Mouse (Mus musculus): ENCODE results near the gene Zfp40. TPM values are rescaled to one million over a fixed set of nuclear protein-coding genes. Genes with fewer than 3 reads are reported as not detected.
A peak's percentile ranks its signal among the peaks of the same experiment; 100 is the strongest.
"Not testable (repeated sequence)": the region's sequence is repeated elsewhere in the genome, so short reads cannot be mapped to it uniquely, and the experiment has no call there.

The Zfp40 gene
- polyA plus RNA-seq (2012; fragmentation: generic; extraction: Trizol), result 0.69 TPM
- long read RNA-seq, experiment 1, full-length matches to known transcripts, result 2 of 4 reads
- long read RNA-seq, experiment 1, partial matches to known transcripts, result 0 of 4 reads
- long read RNA-seq, experiment 1, other reads (novel, unspliced or antisense), result 2 of 4 reads
- long read RNA-seq, experiment 2, full-length matches to known transcripts, result 6 of 9 reads
- long read RNA-seq, experiment 2, partial matches to known transcripts, result 0 of 9 reads
- long read RNA-seq, experiment 2, other reads (novel, unspliced or antisense), result 3 of 9 reads

- TF ChIP-seq MYOD1 (IDR thresholded peaks at IDR 0.05; ENCODE audit: control insufficient read depth, insufficient read length, low read depth) (no peak), CEBPB (IDR thresholded peaks at IDR 0.05; ENCODE audit: low read depth) (no peak), MAX (IDR thresholded peaks at IDR 0.05) (no peak), FOSL1 (IDR thresholded peaks at IDR 0.05; ENCODE audit: insufficient read depth, low read length, poor library complexity, severe bottlenecking) (no peak), CTCF (IDR thresholded peaks at IDR 0.05; ENCODE audit: control insufficient read depth, insufficient read depth, insufficient read length) (no peak), MYOG (IDR thresholded peaks at IDR 0.05; ENCODE audit: control insufficient read depth, extremely low read depth, insufficient read length) (no peak), USF1 (IDR thresholded peaks at IDR 0.05; ENCODE audit: low read depth) (no peak)
- no peaks in the 10 kb centered on the region for H3K79me3 ChIP-seq (ENCODE audit: low read depth)
Measured at GRCm38 (mm10) chr17:23192453-23193379, at the start of gene Zfp40. TSS of gene Zfp40 (minus strand) at chr17:23193252.

GRCm38 (mm10) chr17:23218320-23218719 lies 25.3 kb upstream of the Zfp40 start:
- Histone ChIP-seq H3ac (ENCODE audit: control insufficient read depth, insufficient read length, low read depth) (no peak overlapping the region), H3K27me3 (ENCODE audit: control insufficient read depth, insufficient read depth, insufficient read length) (no peaks in the 10 kb centered on the region), H3K36me3 (ENCODE audit: control insufficient read depth, insufficient read depth) (no peaks in the 10 kb centered on the region), H3K4me3 (ENCODE audit: insufficient read depth, poor library complexity, severe bottlenecking) (no peak overlapping the region), H3K79me2 (ENCODE audit: control insufficient read depth, insufficient read depth) (no peaks in the 10 kb centered on the region), H3K79me3 (ENCODE audit: low read depth) (no peaks in the 10 kb centered on the region)
- TF ChIP-seq MAX (IDR thresholded peaks at IDR 0.05) (no peak), CTCF (IDR thresholded peaks at IDR 0.05; ENCODE audit: control insufficient read depth, insufficient read depth, insufficient read length) (no peak), FOSL1 (IDR thresholded peaks at IDR 0.05; ENCODE audit: insufficient read depth, low read length, poor library complexity, severe bottlenecking) (no peak), USF1 (IDR thresholded peaks at IDR 0.05; ENCODE audit: low read depth) (no peak), CEBPB (IDR thresholded peaks at IDR 0.05; ENCODE audit: low read depth) (no peak), MYOD1 (IDR thresholded peaks at IDR 0.05; ENCODE audit: control insufficient read depth, insufficient read length, low read depth) (no peak), MYOG (IDR thresholded peaks at IDR 0.05; ENCODE audit: control insufficient read depth, extremely low read depth, insufficient read length) (no peak)

More at GRCm38 (mm10) chr17:23192453-23193379, at the start of gene Zfp40:
- Histone ChIP-seq H3K36me3 (ENCODE audit: control insufficient read depth, insufficient read depth) (no peaks in the 10 kb centered on the region), H3K79me2 (ENCODE audit: control insufficient read depth, insufficient read depth) (no peaks in the 10 kb centered on the region), H3K4me3 (ENCODE audit: insufficient read depth, poor library complexity, severe bottlenecking) (peak within 1 kb of the TSS; percentile 50), H3K27me3 (ENCODE audit: control insufficient read depth, insufficient read depth, insufficient read length) (no peaks in the 10 kb centered on the region), H3ac (ENCODE audit: control insufficient read depth, insufficient read length, low read depth) (peak within 1 kb of the TSS; percentile 83)

- H3K79me2 ChIP-seq (ENCODE audit: control insufficient read depth, insufficient read depth); H3K27me3 ChIP-seq (ENCODE audit: control insufficient read depth, insufficient read depth, insufficient read length); H3K36me3 ChIP-seq (ENCODE audit: control insufficient read depth, insufficient read depth); H3K79me3 ChIP-seq (ENCODE audit: low read depth); H3K4me3 ChIP-seq (ENCODE audit: insufficient read depth, poor library complexity, severe bottlenecking); H3ac ChIP-seq (ENCODE audit: control insufficient read depth, insufficient read length, low read depth): not testable (repeated sequence)
Measured at GRCm38 (mm10) chr17:23199856-23200255, 6.8 kb upstream of the Zfp40 start.

- no peaks in the 10 kb centered on the region for H3K36me3 ChIP-seq (ENCODE audit: control insufficient read depth, insufficient read depth)
- H3K27me3 ChIP-seq (ENCODE audit: control insufficient read depth, insufficient read depth, insufficient read length), result no peaks in the 10 kb centered on the region
- H3K79me3 ChIP-seq (ENCODE audit: low read depth), result no peaks in the 10 kb centered on the region
- TF ChIP-seq CEBPB (IDR thresholded peaks at IDR 0.05; ENCODE audit: low read depth) (no peak), MYOD1 (IDR thresholded peaks at IDR 0.05; ENCODE audit: control insufficient read depth, insufficient read length, low read depth) (no peak), CTCF (IDR thresholded peaks at IDR 0.05; ENCODE audit: control insufficient read depth, insufficient read depth, insufficient read length) (no peak), FOSL1 (IDR thresholded peaks at IDR 0.05; ENCODE audit: insufficient read depth, low read length, poor library complexity, severe bottlenecking) (no peak), MAX (IDR thresholded peaks at IDR 0.05) (no peak)
- peak overlapping the region; percentile 37 for H3K4me3 ChIP-seq (ENCODE audit: insufficient read depth, poor library complexity, severe bottlenecking)
- peak overlapping the region; percentile 54 for H3ac ChIP-seq (ENCODE audit: control insufficient read depth, insufficient read length, low read depth)
- no peaks in the 10 kb centered on the region for H3K79me2 ChIP-seq (ENCODE audit: control insufficient read depth, insufficient read depth)
Measured at GRCm38 (mm10) chr17:23193441-23193840, 389 bp upstream of the Zfp40 start.

GRCm38 (mm10) chr17:23187680-23188079 lies 5.4 kb downstream of the Zfp40 start:
- Histone ChIP-seq H3ac (ENCODE audit: control insufficient read depth, insufficient read length, low read depth) (no peak overlapping the region), H3K36me3 (ENCODE audit: control insufficient read depth, insufficient read depth) (peaks cover 17% of the 10 kb centered on the region), H3K4me3 (ENCODE audit: insufficient read depth, poor library complexity, severe bottlenecking) (no peak overlapping the region), H3K79me3 (ENCODE audit: low read depth) (no peaks in the 10 kb centered on the region), H3K79me2 (ENCODE audit: control insufficient read depth, insufficient read depth) (no peaks in the 10 kb centered on the region), H3K27me3 (ENCODE audit: control insufficient read depth, insufficient read depth, insufficient read length) (no peaks in the 10 kb centered on the region)
- no peak for TF ChIP-seq MYOG (IDR thresholded peaks at IDR 0.05; ENCODE audit: control insufficient read depth, extremely low read depth, insufficient read length)
- TF ChIP-seq CTCF (IDR thresholded peaks at IDR 0.05; ENCODE audit: control insufficient read depth, insufficient read depth, insufficient read length), result no peak
- no peak for TF ChIP-seq MAX (IDR thresholded peaks at IDR 0.05)
- no peak for TF ChIP-seq FOSL1 (IDR thresholded peaks at IDR 0.05; ENCODE audit: insufficient read depth, low read length, poor library complexity, severe bottlenecking)
- TF ChIP-seq USF1 (IDR thresholded peaks at IDR 0.05; ENCODE audit: low read depth), result no peak
- TF ChIP-seq MYOD1 (IDR thresholded peaks at IDR 0.05; ENCODE audit: control insufficient read depth, insufficient read length, low read depth), result no peak
- TF ChIP-seq CEBPB (IDR thresholded peaks at IDR 0.05; ENCODE audit: low read depth), result no peak

Other genes with a start within 250 kb of the Zfp40 start
- gene Vmn2r-ps130, start 132.1 kb downstream of the Zfp40 start, polyA plus RNA-seq (2012; fragmentation: generic; extraction: Trizol), result not detected
- gene Vmn2r114, start 119.3 kb upstream of the Zfp40 start, polyA plus RNA-seq (2012; fragmentation: generic; extraction: Trizol), result not detected
- not detected for gene Vmn2r115, start 150.5 kb upstream of the Zfp40 start, polyA plus RNA-seq (2012; fragmentation: generic; extraction: Trizol)
- not detected for gene Vmn2r116, start 191.4 kb upstream of the Zfp40 start, polyA plus RNA-seq (2012; fragmentation: generic; extraction: Trizol)